Mouse (Mus musculus): Measurements from ENCODE around the gene Lctl. TPM values are rescaled to one million over a fixed set of nuclear protein-coding genes. Genes with fewer than 3 reads are reported as not detected.

Gene Lctl
- polyA plus RNA-seq (2012; ENCODE audit: low replicate concordance): not detected in 2 replicates

GRCm38 (mm10) chr9:64116876-64117275, at the start of gene Lctl:
Lctl (plus strand) TSS chr9:64117147.

GRCm38 (mm10) chr9:64172816-64173665, 56.1 kb downstream of the Lctl start, which contains the start of the genes Zwilch and Rpl4:
Zwilch (minus strand) TSS chr9:64173104.
Rpl4 (plus strand) TSS chr9:64173375.

GRCm38 (mm10) chr9:64178974-64179646, 62.2 kb downstream of the Lctl start, which contains the start of gene Snapc5:
Snapc5 (plus strand) TSS chr9:64179274.

Other genes starting within 250 kb of the Lctl start
- 1.00 and 1.5 TPM in 2 replicates for gene Smad6, start 95.1 kb upstream of the Lctl start, polyA plus RNA-seq (2012; ENCODE audit: low replicate concordance)
- gene Zwilch, start 56.0 kb downstream of the Lctl start, polyA plus RNA-seq (2012; ENCODE audit: low replicate concordance): 0.65 and 1.4 TPM in 2 replicates
- 185 and 254 TPM in 2 replicates for gene Rpl4, start 56.2 kb downstream of the Lctl start, polyA plus RNA-seq (2012; ENCODE audit: low replicate concordance)
- gene Snapc5, start 62.1 kb downstream of the Lctl start, polyA plus RNA-seq (2012; ENCODE audit: low replicate concordance): 1.4 and 7.6 TPM in 2 replicates
- gene Uchl4, start 118.1 kb downstream of the Lctl start, polyA plus RNA-seq (2012; ENCODE audit: low replicate concordance): not detected in 2 replicates
- gene Map2k1, start 136.5 kb downstream of the Lctl start, polyA plus RNA-seq (2012; ENCODE audit: low replicate concordance): 61.1 and 80.2 TPM in 2 replicates
- 0.18 and 2.6 TPM in 2 replicates for gene Tipin, start 164.4 kb downstream of the Lctl start, polyA plus RNA-seq (2012; ENCODE audit: low replicate concordance)
- 6.1 and 11.0 TPM in 2 replicates for gene Dis3l, start 224.1 kb downstream of the Lctl start, polyA plus RNA-seq (2012; ENCODE audit: low replicate concordance)